Mouse (Mus musculus) G1E-ER4 (cell line): ENCODE data around the gene Med27. TPM values are rescaled to one million over a fixed set of nuclear protein-coding genes. Genes with fewer than 3 reads are reported as not detected.

Experiments used
- GATA1 ChIP-seq: IDR thresholded peaks from one replicate; pipeline ENCODE4 v1.8.0; 2012; ENCODE audit warnings: low read length, inconsistent platforms
- polyA plus RNA-seq: library from polyadenylated mRNA; stranded (reverse); fragments of >175 nt; gene quantifications from 2 replicates; pipeline ENCODE4 v1.2.3, GENCODE M21; 2012

Med27 gene
- polyA plus RNA-seq, 1 experiment = 59.2 TPM

- no peak for TF ChIP-seq GATA1
Observed at GRCm38 (mm10) chr2:29413259-29413993, 66.8 kb downstream of the Med27 start.

- TF ChIP-seq GATA1 = no peak
Observed at GRCm38 (mm10) chr2:29414852-29415473, 68.3 kb downstream of the Med27 start.

GRCm38 (mm10) chr2:29418498-29418897 is 71.9 kb downstream of the Med27 start:
- TF ChIP-seq GATA1 = no peak

- TF ChIP-seq GATA1 = no peak
Observed at GRCm38 (mm10) chr2:29419434-29419833, 72.8 kb downstream of the Med27 start.

- no peak for TF ChIP-seq GATA1
Observed at GRCm38 (mm10) chr2:29419946-29420345, 73.3 kb downstream of the Med27 start.

GRCm38 (mm10) chr2:29422126-29422840 is 75.7 kb downstream of the Med27 start:
- no peak for TF ChIP-seq GATA1

GRCm38 (mm10) chr2:29423059-29423458 is 76.4 kb downstream of the Med27 start:
- TF ChIP-seq GATA1 = no peak

GRCm38 (mm10) chr2:29425386-29425785 is 78.8 kb downstream of the Med27 start:
- no peak for TF ChIP-seq GATA1

GRCm38 (mm10) chr2:29426684-29427083 is 80.1 kb downstream of the Med27 start:
- TF ChIP-seq GATA1 = no peak

GRCm38 (mm10) chr2:29432565-29432964 is 85.9 kb downstream of the Med27 start:
- no peak for TF ChIP-seq GATA1

- TF ChIP-seq GATA1 = no peak
Observed at GRCm38 (mm10) chr2:29436376-29436775, 89.8 kb downstream of the Med27 start.

- TF ChIP-seq GATA1 = no peak
Observed at GRCm38 (mm10) chr2:29437111-29437510, 90.5 kb downstream of the Med27 start.

- no peak for TF ChIP-seq GATA1
Observed at GRCm38 (mm10) chr2:29437861-29438529, 91.4 kb downstream of the Med27 start.

GRCm38 (mm10) chr2:29438530-29438862 is 91.9 kb downstream of the Med27 start:
- TF ChIP-seq GATA1 = no peak

- TF ChIP-seq GATA1 = no peak
Observed at GRCm38 (mm10) chr2:29438986-29439385, 92.4 kb downstream of the Med27 start.

- no peak for TF ChIP-seq GATA1
Observed at GRCm38 (mm10) chr2:29439396-29439795, 92.8 kb downstream of the Med27 start.
